Mouse (Mus musculus): ENCODE measurements at regions not wholly inside any gene's neighbourhood (a gene's known extent, or its start where the extent isn't known, plus 50 kb on each side); places are given as distances from the start of the nearest gene placed in this dataset.

DNA sequence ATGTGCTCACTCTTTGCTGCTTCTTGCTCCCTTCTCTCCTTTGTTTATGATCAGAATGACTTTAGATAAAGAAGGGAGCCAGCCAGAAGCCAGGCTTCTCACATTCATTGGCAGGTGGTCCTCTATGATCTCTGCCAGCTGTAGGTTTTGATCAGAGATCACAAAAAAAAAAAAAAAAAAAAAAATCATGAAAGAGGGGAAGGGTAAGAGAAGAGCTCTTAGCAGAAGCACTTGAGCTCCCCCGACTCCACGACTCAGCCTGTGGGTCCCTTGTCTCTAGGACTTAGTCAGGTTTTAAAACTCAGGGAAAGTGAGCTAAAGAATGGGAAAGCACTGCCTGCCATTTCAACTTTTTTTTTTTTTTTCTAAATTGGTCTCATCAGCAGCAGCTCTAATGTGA, 1093.1 kb downstream of the Car8 start:
- TF ChIP-seq POLR2A (IDR thresholded peaks at IDR 0.05; ENCODE audit: borderline replicate concordance, low read depth, low read length) (no peak), CTCF (IDR thresholded peaks at IDR 0.05; ENCODE audit: low read depth, low read length) (no peak)

All from bone marrow macrophage, adult 2 months (primary cell).